8 mouse cellular contexts compared by ENCODE assay signal in genomic region chr2:59828777-59829508, GRCm38 (mm10). TPM values are rescaled to one million over a fixed set of nuclear protein-coding genes. Genes with fewer than 3 reads are reported as not detected.
DNase-seq lines count a peak whose midpoint lies in the region; ATAC-seq and TF ChIP-seq lines count a peak whose summit lies in the region.

No protein-coding gene starts in this region.

- H3K4me3 ChIP-seq in cerebellum, adult 2 months (replicated peaks; ENCODE audit: insufficient read depth, low read depth, low read length), result no peak overlapping the region
- no peak overlapping the region for H3K4me3 ChIP-seq in hindbrain, embryonic 16.5 days (ENCODE audit: low read length)
- no peak overlapping the region for H3K4me3 ChIP-seq in liver, embryonic 11.5 days (ENCODE audit: low read depth, low read length)
- H3K4me3 ChIP-seq in neural tube, embryonic 14.5 days (ENCODE audit: low read depth, low read length), result no peak overlapping the region

- 14% methylated on average over 14 of the region's 14 CpGs for WGBS in cerebellum, adult 2 months
- 17% methylated on average over 14 of the region's 14 CpGs for WGBS in hindbrain, embryonic 16.5 days
- WGBS in liver, embryonic 11.5 days, result 34% methylated on average over 14 of the region's 14 CpGs
- 39% methylated on average over 14 of the region's 14 CpGs for WGBS in neural tube, embryonic 14.5 days

- ATAC-seq in hindbrain, embryonic 16.5 days, result peak; percentile 70
- no peak for ATAC-seq in liver, embryonic 11.5 days (replicated peaks; ENCODE audit: low FRiP score)
- ATAC-seq in neural tube, embryonic 14.5 days (ENCODE audit: low read depth), result peak; percentile 26; the same call in 1 of the 2 replicates
- ATAC-seq in megakaryocyte, adult 5-6 weeks (ENCODE audit: poor library complexity, severe bottlenecking), result no peak

- no peak overlapping the region for H3K4me2 ChIP-seq in hindbrain, embryonic 16.5 days (ENCODE audit: low read length)
- H3K4me2 ChIP-seq in liver, embryonic 11.5 days, result no peak overlapping the region
- H3K4me2 ChIP-seq in neural tube, embryonic 14.5 days (ENCODE audit: low read depth, low read length), result no peak overlapping the region

- no peaks in the 10 kb centered on the region for H3K9me3 ChIP-seq in hindbrain, embryonic 16.5 days (ENCODE audit: control insufficient read depth, low read length)
- H3K9me3 ChIP-seq in liver, embryonic 11.5 days (ENCODE audit: control insufficient read depth, low read length), result no peaks in the 10 kb centered on the region
- no peaks in the 10 kb centered on the region for H3K9me3 ChIP-seq in neural tube, embryonic 14.5 days (ENCODE audit: control insufficient read depth, low read length)

- no peak for TF ChIP-seq POLR2A in cerebellum, adult 2 months (IDR thresholded peaks at IDR 0.05; ENCODE audit: borderline replicate concordance, insufficient read depth, low read length)

- no peaks in the 10 kb centered on the region for H3K36me3 ChIP-seq in hindbrain, embryonic 16.5 days (ENCODE audit: control insufficient read depth, insufficient read depth, low read length)
- H3K36me3 ChIP-seq in liver, embryonic 11.5 days (ENCODE audit: control insufficient read depth, insufficient read depth, low read length), result 0 out of 2 replicates have a peak, but pooled peaks cover 2% of the 10 kb centered on the region
- H3K36me3 ChIP-seq in neural tube, embryonic 14.5 days (ENCODE audit: control insufficient read depth, insufficient read depth, low read length), result no peaks in the 10 kb centered on the region

- no peaks in the 10 kb centered on the region for H3K27me3 ChIP-seq in cerebellum, adult 2 months (ENCODE audit: control insufficient read depth, insufficient read depth, low read length)
- H3K27me3 ChIP-seq in hindbrain, embryonic 16.5 days (replicated peaks; ENCODE audit: control insufficient read depth, insufficient read depth, low read length), result no peaks in the 10 kb centered on the region
- no peaks in the 10 kb centered on the region for H3K27me3 ChIP-seq in liver, embryonic 11.5 days (replicated peaks; ENCODE audit: control insufficient read depth, insufficient read depth, low read length)
- H3K27me3 ChIP-seq in neural tube, embryonic 14.5 days (ENCODE audit: control insufficient read depth, insufficient read depth, low read length), result no peaks in the 10 kb centered on the region

- H3K4me1 ChIP-seq in cerebellum, adult 2 months (ENCODE audit: control insufficient read depth, insufficient read depth, low read length), result peaks cover 41% of the 10 kb centered on the region
- peaks cover 21% of the 10 kb centered on the region for H3K4me1 ChIP-seq in hindbrain, embryonic 16.5 days (ENCODE audit: control insufficient read depth, insufficient read depth, low read depth, low read length)
- H3K4me1 ChIP-seq in liver, embryonic 11.5 days (replicated peaks; ENCODE audit: control insufficient read depth, insufficient read depth, low read length), result peaks cover 6% of the 10 kb centered on the region; the same call in 1 of the 2 replicates
- H3K4me1 ChIP-seq in neural tube, embryonic 14.5 days (ENCODE audit: control insufficient read depth, insufficient read depth, low read length), result peaks cover 19% of the 10 kb centered on the region

- H3K9ac ChIP-seq in hindbrain, embryonic 16.5 days (ENCODE audit: low read depth, low read length), result no peak overlapping the region; the same call in 1 of the 2 replicates
- no peak overlapping the region for H3K9ac ChIP-seq in liver, embryonic 11.5 days (ENCODE audit: low read depth, low read length)
- no peak overlapping the region for H3K9ac ChIP-seq in neural tube, embryonic 14.5 days (replicated peaks; ENCODE audit: low read depth, low read length)

- H3K27ac ChIP-seq in cerebellum, adult 2 months (ENCODE audit: insufficient read depth, low read length), result peak overlapping the region; percentile 28; the same call in 1 of the 2 replicates
- H3K27ac ChIP-seq in hindbrain, embryonic 16.5 days (ENCODE audit: low read depth, low read length), result peak overlapping the region; percentile 60
- peak overlapping the region; percentile 16 for H3K27ac ChIP-seq in liver, embryonic 11.5 days (ENCODE audit: low read depth, low read length)
- peak overlapping the region; percentile 39 for H3K27ac ChIP-seq in neural tube, embryonic 14.5 days (ENCODE audit: low read depth, low read length)

- TF ChIP-seq CTCF in cerebellum, adult 2 months (IDR thresholded peaks at IDR 0.05; ENCODE audit: borderline replicate concordance, insufficient read depth, low read depth, low read length), result no peak

- peak in 1 of 2 experiments; percentile 50 for DNase-seq in cerebellum, adult 2 months
- no peak for DNase-seq in cerebellum, adult 11-12 months
- peak; percentile 83 for DNase-seq in brain, adult 2 months (ENCODE audit: low read depth, low spot score)
- DNase-seq in gastrocnemius, adult 8-10 months (ENCODE audit: low spot score in 2 of 2), result peak; percentile 64 to 77
- no peak for DNase-seq in liver, embryonic 11.5 days (ENCODE audit: low spot score)

RNA-seq across cellular contexts. Expression of gene Wdsub1, which starts 53.4 kb away (rescaled TPM):
- polyA plus RNA-seq in cerebellum, adult 2 months (2012; rRNA removed), result 28.9 and 31.9 TPM in 2 replicates
- total RNA-seq in gastrocnemius, adult 8-10 months (2022), result 10 to 100 TPM; 12.5 to 16.6 (median 15.4) TPM
- 18.9 and 20.4 TPM in 2 replicates for polyA plus RNA-seq in hindbrain, embryonic 16.5 days (2015; fragmentation: Nextera tagmentation; extraction: Ambion mirVana)
- polyA plus RNA-seq in liver, embryonic 11.5 days (2014; fragmentation: Nextera tagmentation; extraction: Ambion mirVana), result 22.1 and 23.5 TPM in 2 replicates
- polyA plus RNA-seq in neural tube, embryonic 14.5 days (2014; fragmentation: Nextera tagmentation; extraction: Ambion mirVana), result 13.3 and 14.1 TPM in 2 replicates
- total RNA-seq in megakaryocyte, adult 5-6 weeks (2015), result 11.6 and 14.3 TPM in 2 replicates
- 21.3 and 31.0 TPM in 2 replicates for total RNA-seq in megakaryocyte, adult 5-6 weeks (2017)

Comparison
In these comparisons a context has a peak if more than half of its experiments do, and no peak if none do; other contexts are left out.
1. DNase-seq: peak in brain, adult 2 months (single experiment) and gastrocnemius, adult 8-10 months (2 of 2); none in cerebellum, adult 11-12 months (single experiment) and liver, embryonic 11.5 days (single experiment).
2. ATAC-seq: peak in hindbrain, embryonic 16.5 days (single experiment) and neural tube, embryonic 14.5 days (single experiment); none in liver, embryonic 11.5 days (single experiment) and megakaryocyte, adult 5-6 weeks (single experiment).
3. Peak in every context shown above with its lines, with median percentiles within 50 percentile points of each other: H3K27ac ChIP-seq.